Mouse (Mus musculus) heart, embryonic 11.5 days (tissue): ENCODE data around the gene Nfkbib. TPM values are rescaled to one million over a fixed set of nuclear protein-coding genes. Genes with fewer than 3 reads are reported as not detected.

Experiments
- ATAC-seq: fragments of 200-750 bp; cut with Nextera tagmentation; replicated peaks from 2 replicates; pipeline ENCODE4 v1.8.0; 2017; ENCODE audit warnings: moderate library complexity; ENCODE audit not compliant: insufficient number of reproducible peaks, low FRiP score, low TSS enrichment
- H3K27ac ChIP-seq: fragments of 300-500 bp; sonication (generic); 2 replicates; pipeline ENCODE4 v1.5.1; 2014; ENCODE audit warnings: mild to moderate bottlenecking, low read depth, low read length
- H3K27me3 ChIP-seq: fragments of 300-500 bp; sonication (generic); 2 replicates; pipeline ENCODE4 v1.6.1; 2014; ENCODE audit warnings: mild to moderate bottlenecking, low read length, mixed read lengths; ENCODE audit not compliant: control insufficient read depth, insufficient read depth
- H3K36me3 ChIP-seq: fragments of 300-500 bp; sonication (generic); 2 replicates; pipeline ENCODE4 v1.6.1; 2014; ENCODE audit warnings: mild to moderate bottlenecking, low read length, moderate library complexity, mixed read lengths; ENCODE audit not compliant: control insufficient read depth, insufficient read depth
- H3K4me1 ChIP-seq: fragments of 300-500 bp; sonication (generic); 2 replicates; pipeline ENCODE4 v1.6.1; 2014; ENCODE audit warnings: low read length; ENCODE audit not compliant: control insufficient read depth, insufficient read depth
- H3K4me2 ChIP-seq: fragments of 300-500 bp; sonication (generic); 2 replicates; pipeline ENCODE4 v1.6.1; 2014; ENCODE audit warnings: mild to moderate bottlenecking, moderate library complexity
- H3K4me3 ChIP-seq: fragments of 300-500 bp; sonication (generic); 2 replicates; pipeline ENCODE4 v1.5.1; 2014; ENCODE audit warnings: low read depth, low read length
- H3K9ac ChIP-seq: fragments of 300-500 bp; sonication (generic); 2 replicates; pipeline ENCODE4 v1.6.1; 2014; ENCODE audit warnings: mild to moderate bottlenecking, low read depth, low read length, moderate library complexity
- H3K9me3 ChIP-seq: fragments of 300-500 bp; sonication (generic); replicated peaks from 2 replicates; pipeline ENCODE4 v1.6.1; 2016; ENCODE audit warnings: low read length; ENCODE audit not compliant: control insufficient read depth
- WGBS: fragments of 180-500 bp; shearing (Covaris S2); extraction: QIAGEN DNeasy Blood & Tissue Kit; methylation state at CpG from one replicate; pipeline ENCODE4 v1.1.7; 2014; ENCODE audit not compliant: insufficient replicate concordance; 5-methylcytosine and 5-hydroxymethylcytosine counted together
- polyA plus RNA-seq: library from polyadenylated mRNA; unstranded; fragments of >200 nt; fragmentation: Nextera tagmentation; extraction: Ambion mirVana; gene quantifications from 2 replicates; pipeline ENCODE4 v1.2.1, GENCODE M21; 2014

Nfkbib gene
- polyA plus RNA-seq, 1 experiment from 2014 or later: 38.0 TPM

GRCm38 (mm10) chr7:28715598-28715997 is 51.7 kb downstream of the Nfkbib start:
- no peaks in the 10 kb centered on the region for H3K9me3 ChIP-seq
- no peak overlapping the region for H3K4me3 ChIP-seq
- no peak overlapping the region for H3K27ac ChIP-seq
- 89% methylated on average over 2 of the region's 2 CpGs for WGBS
- peaks cover 10% of the 10 kb centered on the region for H3K4me1 ChIP-seq
- H3K4me2 ChIP-seq: no peak overlapping the region
- no peaks in the 10 kb centered on the region for H3K27me3 ChIP-seq
- ATAC-seq: no peak
- H3K36me3 ChIP-seq: no peaks in the 10 kb centered on the region
- no peak overlapping the region for H3K9ac ChIP-seq

- H3K4me2 ChIP-seq: no peak overlapping the region
- peaks cover 10% of the 10 kb centered on the region for H3K4me1 ChIP-seq
- no peak overlapping the region for H3K4me3 ChIP-seq
- no peaks in the 10 kb centered on the region for H3K27me3 ChIP-seq
- H3K27ac ChIP-seq: no peak overlapping the region
- H3K9ac ChIP-seq: no peak overlapping the region
- 46% methylated on average over 5 of the region's 5 CpGs for WGBS
- H3K9me3 ChIP-seq: no peaks in the 10 kb centered on the region
- ATAC-seq: no peak
- H3K36me3 ChIP-seq: no peaks in the 10 kb centered on the region
Measured at GRCm38 (mm10) chr7:28714667-28715066, 52.6 kb downstream of the Nfkbib start.

- H3K9me3 ChIP-seq: no peaks in the 10 kb centered on the region
- peaks cover 7% of the 10 kb centered on the region for H3K4me1 ChIP-seq
- no peak overlapping the region for H3K4me3 ChIP-seq
- no peak overlapping the region for H3K9ac ChIP-seq
- H3K27me3 ChIP-seq: no peaks in the 10 kb centered on the region
- 64% methylated on average over 3 of the region's 3 CpGs for WGBS
- H3K4me2 ChIP-seq: no peak overlapping the region
- ATAC-seq: no peak
- no peaks in the 10 kb centered on the region for H3K36me3 ChIP-seq
- no peak overlapping the region for H3K27ac ChIP-seq
Measured at GRCm38 (mm10) chr7:28710962-28711361, 56.4 kb downstream of the Nfkbib start.

- Histone ChIP-seq H3K27ac (no peak overlapping the region), H3K9ac (no peak overlapping the region), H3K4me3 (no peak overlapping the region), H3K4me1 (peaks cover under 1% of the 10 kb centered on the region), H3K9me3 (no peaks in the 10 kb centered on the region), H3K4me2 (no peak overlapping the region), H3K27me3 (no peaks in the 10 kb centered on the region), H3K36me3 (no peaks in the 10 kb centered on the region)
- no peak for ATAC-seq
Measured at GRCm38 (mm10) chr7:28709454-28709853, 57.9 kb downstream of the Nfkbib start.

Other genes starting within 250 kb of the Nfkbib start
- gene Ifnl3, start 244.7 kb downstream of the Nfkbib start, polyA plus RNA-seq: not detected in 2 replicates
- gene Sycn, start 226.6 kb downstream of the Nfkbib start, polyA plus RNA-seq: not detected in 2 replicates
- gene Nccrp1, start 220.3 kb downstream of the Nfkbib start, polyA plus RNA-seq: not detected in 2 replicates
- 22.2 and 22.8 TPM in 2 replicates for gene Samd4b, start 169.4 kb downstream of the Nfkbib start, polyA plus RNA-seq
- gene Pak4, start 169.3 kb downstream of the Nfkbib start, polyA plus RNA-seq: 25.4 and 27.6 TPM in 2 replicates
- 0.17 TPM in 1 of 2 replicates, not detected in the other for gene Acp7, start 136.2 kb downstream of the Nfkbib start, polyA plus RNA-seq
- gene Fbxo27, start 74.7 kb downstream of the Nfkbib start, polyA plus RNA-seq: 3.3 and 5.1 TPM in 2 replicates
- 12.0 and 12.7 TPM in 2 replicates for gene Fbxo17, start 50.7 kb downstream of the Nfkbib start, polyA plus RNA-seq
- 133 and 134 TPM in 2 replicates for gene Mrps12, start 25.7 kb downstream of the Nfkbib start, polyA plus RNA-seq
- gene Sars2, start 25.5 kb downstream of the Nfkbib start, polyA plus RNA-seq: 20.9 and 21.2 TPM in 2 replicates
- not detected in 2 replicates for gene Ccer2, start 11.3 kb downstream of the Nfkbib start, polyA plus RNA-seq
- gene Sirt2, start 777 bp downstream of the Nfkbib start, polyA plus RNA-seq: 52.2 and 55.3 TPM in 2 replicates
- 2.4 and 2.5 TPM in 2 replicates for gene Rinl, start 21.5 kb upstream of the Nfkbib start, polyA plus RNA-seq
- gene Hnrnpl, start 41.0 kb upstream of the Nfkbib start, polyA plus RNA-seq: 210 and 212 TPM in 2 replicates
- gene Ech1, start 57.7 kb upstream of the Nfkbib start, polyA plus RNA-seq: 139 and 149 TPM in 2 replicates
- gene Lgals4, start 66.3 kb upstream of the Nfkbib start, polyA plus RNA-seq: 2.2 and 3.9 TPM in 2 replicates
- gene Lgals7, start 96.3 kb upstream of the Nfkbib start, polyA plus RNA-seq: 0.82 and 1.0 TPM in 2 replicates
- 0.46 and 0.70 TPM in 2 replicates for gene Capn12, start 113.9 kb upstream of the Nfkbib start, polyA plus RNA-seq
- gene Actn4, start 194.8 kb upstream of the Nfkbib start, polyA plus RNA-seq: 227 and 262 TPM in 2 replicates
- 278 and 286 TPM in 2 replicates for gene Eif3k, start 214.4 kb upstream of the Nfkbib start, polyA plus RNA-seq
- 6.8 and 6.9 TPM in 2 replicates for gene Map4k1, start 214.5 kb upstream of the Nfkbib start, polyA plus RNA-seq